Mouse (Mus musculus) adrenal gland, postnatal 10 days (tissue): ENCODE data around the gene Lce1i. TPM values are rescaled to one million over a fixed set of nuclear protein-coding genes. Genes with fewer than 3 reads are reported as not detected.
"Not testable (repeated sequence)": the region's sequence is repeated elsewhere in the genome, so short reads cannot be mapped to it uniquely, and the experiment has no call there.

Source experiments
- DNase-seq: peaks from one replicate; pipeline ENCODE4 v3.0.0; 2021; ENCODE audit warnings: mixed read lengths
- long read RNA-seq, 2 experiments: library from polyadenylated mRNA; stranded (forward); transcript quantifications; one replicate each; pipeline ENCODE4 v2.0.0; 2021
- total RNA-seq, 2 experiments: library from RNA; stranded (reverse); gene quantifications; 2 replicates each; pipeline ENCODE4 v1.2.3; 2021

Lce1i gene
- not detected for total RNA-seq
- long read RNA-seq, experiment 1, result 0 reads
- long read RNA-seq, experiment 2, result 0 reads

GRCm38 (mm10) chr3:92778799-92779198 is at the start of gene Lce1i:
TSS of gene Lce1i (minus strand) at chr3:92778899.
- no peak for DNase-seq

GRCm38 (mm10) chr3:92827108-92827507 is 48.4 kb upstream of the Lce1i start, which contains the start of gene Kprp:
TSS of gene Kprp (minus strand) at chr3:92827247.
- DNase-seq, result no peak

- DNase-seq, result no peak
Measured at GRCm38 (mm10) chr3:92825808-92826207, 47.1 kb upstream of the Lce1i start.

- DNase-seq, result not testable (repeated sequence)
Measured at GRCm38 (mm10) chr3:92816036-92816435, 37.3 kb upstream of the Lce1i start.

- no peak for DNase-seq
Measured at GRCm38 (mm10) chr3:92815581-92815980, 36.9 kb upstream of the Lce1i start.

- no peak for DNase-seq
Measured at GRCm38 (mm10) chr3:92807791-92808190, 29.1 kb upstream of the Lce1i start, which contains the start of gene Lce1k. TSS of gene Lce1k (minus strand) at chr3:92807891.

GRCm38 (mm10) chr3:92790414-92790813 is 11.7 kb upstream of the Lce1i start, which contains the start of gene Lce1j:
TSS of gene Lce1j (minus strand) at chr3:92790514.
- DNase-seq, result no peak

GRCm38 (mm10) chr3:92771573-92771972 is 7.1 kb downstream of the Lce1i start:
- DNase-seq, result no peak

- DNase-seq, result no peak
Measured at GRCm38 (mm10) chr3:92764965-92765364, 13.7 kb downstream of the Lce1i start, which contains the start of gene Lce1h. TSS of gene Lce1h (minus strand) at chr3:92765065.

- DNase-seq, result no peak
Measured at GRCm38 (mm10) chr3:92753197-92753596, 25.5 kb downstream of the Lce1i start.

- DNase-seq, result no peak
Measured at GRCm38 (mm10) chr3:92752238-92752637, 26.5 kb downstream of the Lce1i start, which contains the start of gene Lce1g. TSS of gene Lce1g (minus strand) at chr3:92752338.

GRCm38 (mm10) chr3:92738996-92739395 is 39.7 kb downstream of the Lce1i start, which contains the start of gene Gm38119:
TSS of gene Gm38119 (minus strand) at chr3:92739096.
- no peak for DNase-seq

Other genes with a start within 250 kb of the Lce1i start
- gene 2310046K23Rik, start 244.4 kb downstream of the Lce1i start, total RNA-seq, result not detected
- gene Ivl, start 205.2 kb downstream of the Lce1i start, total RNA-seq, result not detected
- not detected for gene Smcp, start 189.9 kb downstream of the Lce1i start, total RNA-seq
- gene 2210017I01Rik, start 171.4 kb downstream of the Lce1i start, total RNA-seq, result not detected
- not detected for gene Lce6a, start 157.2 kb downstream of the Lce1i start, total RNA-seq
- gene Lce1a1, start 130.6 kb downstream of the Lce1i start, total RNA-seq, result not detected
- gene Lce1b, start 122.0 kb downstream of the Lce1i start, total RNA-seq, result not detected
- not detected for gene Lce1a2, start 108.6 kb downstream of the Lce1i start, total RNA-seq
- gene Lce1c, start 99.7 kb downstream of the Lce1i start, total RNA-seq, result not detected
- gene Lce1d, start 91.7 kb downstream of the Lce1i start, total RNA-seq, result not detected
- not detected for gene Lce1e, start 69.8 kb downstream of the Lce1i start, total RNA-seq
- not detected for gene Lce1f, start 58.5 kb downstream of the Lce1i start, total RNA-seq
- not detected for gene Gm38119, start 39.8 kb downstream of the Lce1i start, total RNA-seq
- gene Lce1g, start 26.6 kb downstream of the Lce1i start, total RNA-seq, result not detected
- not detected for gene Lce1h, start 13.8 kb downstream of the Lce1i start, total RNA-seq
- not detected for gene Lce1j, start 11.6 kb upstream of the Lce1i start, total RNA-seq
- gene Lce1k, start 29.0 kb upstream of the Lce1i start, total RNA-seq, result not detected
- not detected for gene Kprp, start 48.3 kb upstream of the Lce1i start, total RNA-seq
- not detected for gene Lce1l, start 72.4 kb upstream of the Lce1i start, total RNA-seq
- not detected for gene 2310050C09Rik, start 91.3 kb upstream of the Lce1i start, total RNA-seq
- gene Lce3a, start 147.3 kb upstream of the Lce1i start, total RNA-seq, result not detected
- not detected for gene Lce3b, start 154.1 kb upstream of the Lce1i start, total RNA-seq
- gene Lce3c, start 165.6 kb upstream of the Lce1i start, total RNA-seq, result not detected
- not detected for gene Lce3d, start 178.5 kb upstream of the Lce1i start, total RNA-seq
- gene Lce3e, start 188.2 kb upstream of the Lce1i start, total RNA-seq, result not detected
- gene Lce3f, start 213.3 kb upstream of the Lce1i start, total RNA-seq, result not detected
- gene Crct1, start 236.8 kb upstream of the Lce1i start, total RNA-seq, result not detected
- not detected for gene Lce1m, start 240.2 kb upstream of the Lce1i start, total RNA-seq